Mouse (Mus musculus) hindbrain, embryonic 13.5 days (tissue): ENCODE results near the gene Ndufa7. TPM values are rescaled to one million over a fixed set of nuclear protein-coding genes. Genes with fewer than 3 reads are reported as not detected.
"Not testable (repeated sequence)": the region's sequence is repeated elsewhere in the genome, so short reads cannot be mapped to it uniquely, and the experiment has no call there.

Experiments used
- ATAC-seq: fragments of 200-750 bp; cut with Nextera tagmentation; 2 replicates; pipeline ENCODE4 v1.8.0; 2017; ENCODE audit warnings: moderate TSS enrichment; ENCODE audit not compliant: low FRiP score
- H3K27ac ChIP-seq: fragments of 300-500 bp; sonication (generic); 2 replicates; pipeline ENCODE4 v1.5.1; 2015; ENCODE audit warnings: inconsistent platforms, mild to moderate bottlenecking, moderate library complexity
- H3K27me3 ChIP-seq: fragments of 300-500 bp; sonication (generic); 2 replicates; pipeline ENCODE4 v1.6.1; 2015; ENCODE audit warnings: mild to moderate bottlenecking, inconsistent platforms
- H3K36me3 ChIP-seq: fragments of 300-500 bp; sonication (generic); 2 replicates; pipeline ENCODE4 v1.6.1; 2015; ENCODE audit warnings: mild to moderate bottlenecking, inconsistent platforms
- H3K4me1 ChIP-seq: fragments of 300-500 bp; sonication (generic); replicated peaks from 2 replicates; pipeline ENCODE4 v1.6.1; 2015; ENCODE audit warnings: inconsistent platforms
- H3K4me2 ChIP-seq: fragments of 300-500 bp; sonication (generic); 2 replicates; pipeline ENCODE4 v1.6.1; 2015; ENCODE audit warnings: inconsistent platforms, mild to moderate bottlenecking, moderate library complexity
- H3K4me3 ChIP-seq: fragments of 300-500 bp; sonication (generic); 2 replicates; pipeline ENCODE4 v1.5.1; 2015; ENCODE audit warnings: mild to moderate bottlenecking, inconsistent platforms
- H3K9ac ChIP-seq: fragments of 300-500 bp; sonication (generic); 2 replicates; pipeline ENCODE4 v1.6.1; 2015; ENCODE audit warnings: mild to moderate bottlenecking, inconsistent platforms
- H3K9me3 ChIP-seq: fragments of 300-500 bp; sonication (generic); 2 replicates; pipeline ENCODE4 v1.6.1; 2016; ENCODE audit warnings: inconsistent platforms
- WGBS: fragments of 180-500 bp; shearing (Covaris S2); methylation state at CpG from one replicate; pipeline ENCODE4 v1.1.7; 2015; 5-methylcytosine and 5-hydroxymethylcytosine counted together
- polyA plus RNA-seq: library from polyadenylated mRNA; unstranded; fragments of >200 nt; fragmentation: Nextera tagmentation; extraction: Ambion mirVana; gene quantifications from 2 replicates; pipeline ENCODE4 v1.2.1, GENCODE M21; 2015

Ndufa7 gene
- polyA plus RNA-seq, 1 experiment from 2014 or later = 540 TPM

- Histone ChIP-seq H3K9me3 (no peaks in the 10 kb centered on the region), H3K4me3 (no peak overlapping the region), H3K27ac (no peak overlapping the region), H3K4me2 (no peak overlapping the region), H3K36me3 (peaks cover 18% of the 10 kb centered on the region), H3K27me3 (peaks cover 18% of the 10 kb centered on the region), H3K9ac (no peak overlapping the region), H3K4me1 (peaks cover 26% of the 10 kb centered on the region)
- no peak for ATAC-seq
- WGBS = 91% methylated on average over 6 of the region's 6 CpGs
Observed at GRCm38 (mm10) chr17:33815399-33815798, 9.0 kb upstream of the Ndufa7 start.

- Histone ChIP-seq H3K9me3 (no peaks in the 10 kb centered on the region), H3K9ac (peak overlapping the region; percentile 81; the same call in 1 of the 2 replicates), H3K4me2 (peak overlapping the region; percentile 77), H3K4me1 (peaks cover 20% of the 10 kb centered on the region), H3K4me3 (peak overlapping the region; percentile 52), H3K36me3 (peaks cover 30% of the 10 kb centered on the region), H3K27ac (peak overlapping the region; percentile 90), H3K27me3 (peaks cover 6% of the 10 kb centered on the region; the same call in 1 of the 2 replicates)
- 65% methylated on average over 5 of the region's 5 CpGs for WGBS
- no peak for ATAC-seq
Observed at GRCm38 (mm10) chr17:33816612-33817011, 7.8 kb upstream of the Ndufa7 start.

GRCm38 (mm10) chr17:33817184-33817968, 7.0 kb upstream of the Ndufa7 start:
- peaks cover 27% of the 10 kb centered on the region for H3K4me1 ChIP-seq
- peak overlapping the region; percentile 90 for H3K27ac ChIP-seq
- H3K36me3 ChIP-seq = peaks cover 38% of the 10 kb centered on the region
- peak overlapping the region; percentile 81 for H3K9ac ChIP-seq
- H3K27me3 ChIP-seq = peaks cover 3% of the 10 kb centered on the region; the same call in 1 of the 2 replicates
- H3K4me2 ChIP-seq = peak overlapping the region; percentile 77
- under 1% methylated on average over 89 of the region's 89 CpGs for WGBS
- peak overlapping the region; percentile 52 for H3K4me3 ChIP-seq
- ATAC-seq = peak; percentile 95
- no peaks in the 10 kb centered on the region for H3K9me3 ChIP-seq

DNA sequence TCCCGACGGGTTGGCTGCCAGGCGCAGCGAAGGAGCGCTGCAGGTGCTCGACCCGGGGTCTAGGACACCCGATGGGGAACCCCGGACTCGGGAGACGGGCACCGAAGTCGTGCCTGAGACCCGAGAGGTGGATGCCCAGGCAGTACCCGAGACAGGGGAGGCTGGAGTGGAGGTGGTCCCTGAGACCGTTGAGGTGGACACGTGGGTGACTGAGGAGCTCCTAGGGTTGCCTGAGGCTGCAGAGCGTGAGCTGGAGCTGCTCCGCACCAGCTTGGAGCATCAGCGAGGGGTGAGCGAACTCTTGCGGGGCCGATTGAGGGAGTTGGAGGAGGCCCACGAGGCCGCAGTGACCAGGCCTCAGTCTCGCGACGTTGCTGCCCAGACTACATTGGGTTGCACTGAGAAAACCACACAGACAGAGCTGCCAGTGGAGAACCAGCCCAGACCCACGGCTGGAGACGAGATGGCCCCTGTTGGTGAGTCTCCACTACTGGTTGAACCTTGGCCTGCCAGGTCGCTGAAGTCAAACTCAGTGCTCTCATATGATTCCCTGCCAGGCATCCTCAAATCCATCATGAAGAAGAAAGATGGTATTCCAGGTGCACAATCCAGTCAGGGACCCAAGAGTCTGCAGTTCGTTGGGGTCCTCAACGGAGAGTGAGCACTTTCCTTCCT, 6.3 kb upstream of the Ndufa7 start:
- Histone ChIP-seq H3K36me3 (peaks cover 43% of the 10 kb centered on the region), H3K4me3 (peak overlapping the region; percentile 52), H3K27me3 (no peaks in the 10 kb centered on the region; the same call in 1 of the 2 replicates), H3K9me3 (no peaks in the 10 kb centered on the region), H3K4me2 (peak overlapping the region; percentile 77), H3K4me1 (peaks cover 34% of the 10 kb centered on the region), H3K9ac (peak overlapping the region; percentile 81), H3K27ac (peak overlapping the region; percentile 90)
- ATAC-seq = no peak
- WGBS = 15% methylated on average over 33 of the region's 33 CpGs

DNA sequence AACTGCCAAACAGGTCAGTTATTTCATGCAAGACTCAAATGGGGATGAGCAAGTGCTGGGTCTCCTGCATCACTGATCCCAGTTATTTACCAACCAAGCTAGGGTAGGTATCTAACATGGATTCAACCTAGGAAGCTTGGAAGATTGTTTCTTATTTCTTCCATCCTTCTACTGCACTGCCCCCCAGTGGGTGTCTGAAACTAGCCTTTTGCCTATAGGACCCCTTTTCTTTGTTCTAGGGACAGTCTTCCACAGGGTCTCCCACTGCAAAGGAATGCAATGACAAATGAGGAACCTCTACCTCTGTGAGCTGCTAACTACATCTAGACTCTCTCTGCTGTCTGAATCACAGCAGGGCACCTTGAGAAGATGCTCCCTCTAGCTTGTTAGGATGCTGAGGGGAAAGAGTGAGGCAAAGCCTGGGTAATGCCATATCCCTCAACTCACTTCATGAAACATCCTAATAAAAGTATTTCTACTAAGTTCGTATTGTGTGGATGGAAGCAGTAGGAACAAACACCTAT, 1.9 kb upstream of the Ndufa7 start:
- Histone ChIP-seq H3K4me1 (peaks cover 57% of the 10 kb centered on the region), H3K4me3 (peak overlapping the region; percentile 76; the same call in 1 of the 2 replicates), H3K27ac (no peak overlapping the region), H3K36me3 (peaks cover 43% of the 10 kb centered on the region), H3K9ac (peak overlapping the region; percentile 85; the same call in 1 of the 2 replicates), H3K27me3 (no peaks in the 10 kb centered on the region), H3K4me2 (peak overlapping the region; percentile 97), H3K9me3 (no peaks in the 10 kb centered on the region)
- 92% methylated on average over 1 of the region's 1 CpGs for WGBS
- ATAC-seq = no peak

DNA sequence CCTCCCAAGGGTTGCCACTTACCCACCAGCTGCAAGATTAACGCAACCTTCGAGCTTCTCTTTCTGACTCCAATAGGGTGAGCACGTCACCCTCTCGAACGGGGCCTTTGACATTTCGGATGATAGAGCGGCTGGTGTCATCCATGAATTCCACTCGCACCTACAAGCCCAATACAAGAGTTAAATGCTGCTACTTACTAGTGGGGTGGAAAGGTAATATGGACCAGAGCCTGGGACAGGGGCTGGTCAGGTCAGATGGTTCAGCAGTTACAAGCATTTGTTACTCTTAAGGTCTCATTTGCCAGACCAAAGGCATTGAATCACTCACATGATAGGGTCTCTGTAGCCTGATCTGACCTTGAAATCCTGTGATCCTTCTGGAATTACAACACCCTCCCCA, 1.2 kb upstream of the Ndufa7 start:
- Histone ChIP-seq H3K27ac (0 out of 2 replicates have a peak overlapping the region, but pooled peaks have one; percentile 8), H3K36me3 (peaks cover 43% of the 10 kb centered on the region), H3K4me3 (peak overlapping the region; percentile 76), H3K4me1 (peaks cover 57% of the 10 kb centered on the region), H3K9ac (peak overlapping the region; percentile 85), H3K4me2 (peak overlapping the region; percentile 97)
- H3K27me3 ChIP-seq, H3K9me3 ChIP-seq, ATAC-seq: not testable (repeated sequence)
- WGBS = 87% methylated on average over 8 of the region's 8 CpGs

DNA sequence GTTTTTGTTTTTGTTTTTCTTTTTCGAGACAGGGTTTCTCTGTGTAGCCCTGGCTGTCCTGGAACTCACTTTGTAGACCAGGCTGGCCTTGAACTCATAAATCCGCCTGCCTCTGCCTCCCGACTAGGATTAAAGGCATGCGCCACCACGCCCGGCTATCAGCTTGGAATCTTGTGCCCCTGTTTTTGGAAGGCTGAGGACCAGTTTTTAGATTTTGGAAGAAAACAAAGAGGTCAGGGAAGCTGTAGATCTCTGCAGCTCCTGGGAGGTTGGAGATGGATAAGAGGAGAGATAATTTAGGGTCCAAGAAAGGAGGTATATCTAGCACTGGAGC, 592 bp downstream of the Ndufa7 start:
- peaks cover 40% of the 10 kb centered on the region for H3K36me3 ChIP-seq
- not testable (repeated sequence) for H3K9me3 ChIP-seq, H3K27me3 ChIP-seq, ATAC-seq
- 8% methylated on average over 6 of the region's 6 CpGs for WGBS
- H3K9ac ChIP-seq = peak overlapping the region; percentile 85
- H3K27ac ChIP-seq = peak overlapping the region; percentile 89
- H3K4me2 ChIP-seq = peak overlapping the region; percentile 78
- peaks cover 51% of the 10 kb centered on the region for H3K4me1 ChIP-seq
- H3K4me3 ChIP-seq = peak overlapping the region; percentile 76

- peak overlapping the region; percentile 78 for H3K4me2 ChIP-seq
- H3K36me3 ChIP-seq = peaks cover 41% of the 10 kb centered on the region
- no peaks in the 10 kb centered on the region for H3K27me3 ChIP-seq
- WGBS = 88% methylated on average over 8 of the region's 8 CpGs
- peaks cover 51% of the 10 kb centered on the region for H3K4me1 ChIP-seq
- peak overlapping the region; percentile 85 for H3K9ac ChIP-seq
- ATAC-seq = no peak
- H3K27ac ChIP-seq = no peak overlapping the region
- H3K9me3 ChIP-seq = no peaks in the 10 kb centered on the region
- H3K4me3 ChIP-seq = peak overlapping the region; percentile 76
Observed at GRCm38 (mm10) chr17:33825462-33825861, 1.1 kb downstream of the Ndufa7 start.

DNA sequence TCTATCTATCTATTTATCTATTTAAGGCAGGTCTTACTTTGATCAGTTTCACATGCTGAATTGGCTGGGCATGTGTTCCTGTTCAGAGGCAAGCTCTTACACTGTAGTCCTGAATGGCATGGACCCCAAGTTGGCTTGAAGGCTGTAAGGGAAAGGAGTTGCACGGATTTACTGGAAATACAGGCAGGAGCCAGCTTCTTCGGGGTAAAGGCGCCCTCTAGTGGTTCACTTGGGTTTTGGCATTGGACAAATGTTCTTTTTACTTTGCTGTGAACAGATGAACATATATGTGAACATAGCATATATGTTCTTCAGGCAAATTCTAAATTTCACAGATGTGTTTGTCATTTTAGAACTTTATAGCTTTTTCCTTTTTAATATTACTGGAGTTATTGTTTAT, 2.5 kb downstream of the Ndufa7 start:
- Histone ChIP-seq H3K27ac (no peak overlapping the region), H3K36me3 (peaks cover 39% of the 10 kb centered on the region), H3K4me2 (no peak overlapping the region), H3K9ac (no peak overlapping the region), H3K9me3 (no peaks in the 10 kb centered on the region), H3K27me3 (no peaks in the 10 kb centered on the region), H3K4me3 (no peak overlapping the region), H3K4me1 (peaks cover 47% of the 10 kb centered on the region)
- no peak for ATAC-seq
- 0% methylated on average over 3 of the region's 3 CpGs for WGBS

DNA sequence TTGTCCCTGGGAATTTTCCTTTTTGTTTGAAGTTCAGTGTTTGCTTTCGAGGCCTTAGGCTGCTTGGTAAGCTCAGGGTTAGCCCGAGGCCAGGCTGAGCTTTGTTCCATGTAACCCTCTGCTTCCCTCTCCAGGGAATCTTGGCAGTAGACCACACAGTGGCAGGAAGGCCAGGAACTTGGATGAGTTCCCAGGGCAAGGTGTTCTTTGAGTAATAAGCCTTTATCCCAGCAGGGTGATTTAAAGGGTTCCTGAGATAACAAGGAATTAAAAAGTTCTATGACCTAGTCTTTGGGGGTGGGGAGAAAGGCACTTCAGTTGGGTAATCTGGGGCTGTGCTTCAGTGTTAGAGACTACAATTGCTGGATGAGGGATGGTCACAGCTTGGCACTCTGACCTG, 4.5 kb downstream of the Ndufa7 start:
- H3K9ac ChIP-seq = no peak overlapping the region
- no peak overlapping the region for H3K27ac ChIP-seq
- H3K36me3 ChIP-seq = peaks cover 49% of the 10 kb centered on the region
- ATAC-seq = no peak
- no peaks in the 10 kb centered on the region for H3K27me3 ChIP-seq
- H3K9me3 ChIP-seq = no peaks in the 10 kb centered on the region
- H3K4me3 ChIP-seq = no peak overlapping the region
- 71% methylated on average over 2 of the region's 2 CpGs for WGBS
- H3K4me1 ChIP-seq = peaks cover 27% of the 10 kb centered on the region
- no peak overlapping the region for H3K4me2 ChIP-seq

- WGBS = 93% methylated on average over 10 of the region's 10 CpGs
- H3K9me3 ChIP-seq = no peaks in the 10 kb centered on the region
- H3K9ac ChIP-seq = no peak overlapping the region
- H3K36me3 ChIP-seq = peaks cover 56% of the 10 kb centered on the region
- no peak overlapping the region for H3K4me3 ChIP-seq
- H3K4me2 ChIP-seq = no peak overlapping the region
- H3K27me3 ChIP-seq = no peaks in the 10 kb centered on the region
- H3K4me1 ChIP-seq = peaks cover 27% of the 10 kb centered on the region
- no peak overlapping the region for H3K27ac ChIP-seq
- no peak for ATAC-seq
Observed at GRCm38 (mm10) chr17:33829561-33829960, 5.2 kb downstream of the Ndufa7 start.

DNA sequence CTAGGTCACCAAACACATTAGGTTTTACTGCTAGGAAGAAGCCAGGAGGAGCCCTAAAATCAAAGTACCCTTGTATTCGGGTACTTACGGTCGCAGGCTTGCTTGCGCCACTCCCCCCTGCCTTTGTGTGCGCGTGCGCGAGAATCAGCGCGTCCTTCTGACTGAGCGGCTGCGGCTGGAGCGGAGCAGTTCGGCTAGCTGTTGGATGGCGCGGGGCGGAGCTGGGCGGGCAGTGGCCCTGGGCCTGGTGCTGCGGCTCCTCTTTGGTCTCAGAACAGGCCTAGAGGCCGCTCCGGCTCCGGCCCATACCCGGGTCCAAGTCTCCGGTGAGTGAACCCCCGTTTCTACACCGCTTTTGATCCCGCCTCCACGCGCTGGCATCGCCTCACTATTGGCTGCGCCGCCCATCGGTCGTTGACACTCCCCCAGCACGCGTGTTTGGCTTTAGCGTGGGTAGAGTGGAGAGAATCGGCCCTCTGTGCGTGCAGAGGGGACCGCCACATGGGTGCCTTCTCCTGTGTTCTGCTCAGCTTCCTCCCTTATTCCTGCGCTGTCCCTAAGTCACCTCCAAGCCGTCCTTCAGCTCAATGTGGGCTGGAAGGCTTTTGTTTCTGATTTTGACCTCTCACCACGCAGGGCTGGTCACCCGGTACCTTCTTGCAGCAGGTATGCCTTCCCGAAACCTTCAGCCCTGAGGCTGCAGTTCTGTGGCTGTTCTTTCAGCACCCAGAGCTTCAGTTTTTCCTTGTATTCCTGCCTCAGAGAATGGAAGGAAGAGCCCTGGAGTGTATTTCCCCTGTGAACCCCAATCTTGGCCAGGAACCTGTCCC, 18.8 kb downstream of the Ndufa7 start, which contains the start of gene Cd320:
Cd320 (plus strand) TSS at position 126 of the 830 bp plus-strand sequence.
- H3K4me3 ChIP-seq = peak within 1 kb of the TSS; percentile 76
- no peaks in the 10 kb centered on the region for H3K27me3 ChIP-seq
- peak; percentile 95 for ATAC-seq
- H3K4me2 ChIP-seq = peak within 1 kb of the TSS; percentile 93
- WGBS = under 1% methylated on average over 45 of the region's 45 CpGs
- H3K9ac ChIP-seq = peak within 1 kb of the TSS; percentile 84
- H3K4me1 ChIP-seq = peaks cover 19% of the 10 kb centered on the region
- peaks cover 34% of the 10 kb centered on the region for H3K36me3 ChIP-seq
- H3K27ac ChIP-seq = peak within 1 kb of the TSS; percentile 84
- H3K9me3 ChIP-seq = no peaks in the 10 kb centered on the region
